Mouse (Mus musculus) liver, postnatal 0 days (tissue): Measurements from ENCODE around the gene BC055324. TPM values are rescaled to one million over a fixed set of nuclear protein-coding genes. Genes with fewer than 3 reads are reported as not detected.

ENCODE experiments used
- ATAC-seq: fragments of 200-750 bp; cut with Nextera tagmentation; 2 replicates; pipeline ENCODE4 v1.8.0; 2017; ENCODE audit warnings: mild to moderate bottlenecking, moderate library complexity
- DNase-seq: peaks from one replicate; pipeline ENCODE4 v3.0.0-alpha.2; 2016
- H3K27ac ChIP-seq: fragments of 300-500 bp; sonication (generic); 2 replicates; pipeline ENCODE4 v1.5.1; 2014; ENCODE audit warnings: antibody characterized with exemption, moderate library complexity, mild to moderate bottlenecking, low read depth
- H3K27me3 ChIP-seq: fragments of 300-500 bp; sonication (generic); 2 replicates; pipeline ENCODE4 v1.6.1; 2014; ENCODE audit warnings: low read length, control low read depth, mixed read lengths; ENCODE audit not compliant: insufficient read depth
- H3K36me3 ChIP-seq: fragments of 300-500 bp; sonication (generic); replicated peaks from 2 replicates; pipeline ENCODE4 v1.6.1; 2014; ENCODE audit warnings: mild to moderate bottlenecking, control low read depth, low read length, moderate library complexity, mixed read lengths; ENCODE audit not compliant: insufficient read depth
- H3K4me1 ChIP-seq: fragments of 300-500 bp; sonication (generic); 2 replicates; pipeline ENCODE4 v1.6.1; 2014; ENCODE audit warnings: antibody characterized with exemption, mild to moderate bottlenecking, control low read depth; ENCODE audit not compliant: insufficient read depth
- H3K4me2 ChIP-seq: fragments of 300-500 bp; sonication (generic); 2 replicates; pipeline ENCODE4 v1.6.1; 2014; ENCODE audit warnings: low read depth, mild to moderate bottlenecking, low read length, moderate library complexity, mixed read lengths
- H3K4me3 ChIP-seq: fragments of 300-500 bp; sonication (generic); 2 replicates; pipeline ENCODE4 v1.5.1; 2014; ENCODE audit warnings: low read depth, low read length
- H3K9ac ChIP-seq: fragments of 300-500 bp; sonication (generic); replicated peaks from 2 replicates; pipeline ENCODE4 v1.6.1; 2014; ENCODE audit warnings: mild to moderate bottlenecking, moderate library complexity
- H3K9me3 ChIP-seq: fragments of 300-500 bp; sonication (generic); 2 replicates; pipeline ENCODE4 v1.6.1; 2016; ENCODE audit warnings: mild to moderate bottlenecking, control low read depth, low read length, mixed read lengths
- CTCF ChIP-seq: sonication (generic); IDR thresholded peaks from 2 replicates; pipeline ENCODE4 v1.5.1; 2016; ENCODE audit warnings: antibody characterized with exemption, low read depth
- EP300 ChIP-seq: IDR thresholded peaks from 2 replicates; pipeline ENCODE4 v1.6.1; 2016; ENCODE audit warnings: antibody characterized with exemption, low read depth, mild to moderate bottlenecking
- WGBS: fragments of 180-500 bp; shearing (Covaris S2); extraction: QIAGEN DNeasy Blood & Tissue Kit; methylation state at CpG from one replicate; pipeline ENCODE4 v1.1.7; 2014; ENCODE audit not compliant: insufficient replicate concordance; 5-methylcytosine and 5-hydroxymethylcytosine counted together
- polyA plus RNA-seq: library from polyadenylated mRNA; unstranded; fragments of >200 nt; fragmentation: Nextera tagmentation; extraction: Ambion mirVana; gene quantifications from 2 replicates; pipeline ENCODE4 v1.2.1, GENCODE M21; 2015

The BC055324 gene
- polyA plus RNA-seq, 1 experiment from 2014 or later: 3.4 TPM

- TF ChIP-seq EP300: no peak
- no peak for TF ChIP-seq CTCF
- DNase-seq (no peak), ATAC-seq (no peak)
- no peaks in the 10 kb centered on the region for H3K36me3 ChIP-seq
- 74% methylated on average over 5 of the region's 5 CpGs for WGBS
- H3K4me2 ChIP-seq: no peak overlapping the region
- H3K27ac ChIP-seq: no peak overlapping the region
- H3K4me1 ChIP-seq: no peaks in the 10 kb centered on the region
- H3K9me3 ChIP-seq: no peaks in the 10 kb centered on the region
- no peak overlapping the region for H3K9ac ChIP-seq
- no peaks in the 10 kb centered on the region for H3K27me3 ChIP-seq
- H3K4me3 ChIP-seq: no peak overlapping the region
Observed at GRCm38 (mm10) chr1:163898291-163898764, 96.3 kb downstream of the BC055324 start.

Other genes with a start within 250 kb of the BC055324 start
- 1.8 and 2.1 TPM in 2 replicates for gene Kifap3, start 215.2 kb downstream of the BC055324 start, polyA plus RNA-seq
- 9.6 and 10.0 TPM in 2 replicates for gene Scyl3, start 65.7 kb downstream of the BC055324 start, polyA plus RNA-seq
- 4.0 and 4.1 TPM in 2 replicates for gene Mettl18, start 93 bp upstream of the BC055324 start, polyA plus RNA-seq
- gene Sele, start 53.4 kb upstream of the BC055324 start, polyA plus RNA-seq: 0.06 and 0.11 TPM in 2 replicates
- gene Sell, start 67.2 kb upstream of the BC055324 start, polyA plus RNA-seq: 10.2 and 10.8 TPM in 2 replicates
- 1.7 and 2.1 TPM in 2 replicates for gene Selp, start 120.5 kb upstream of the BC055324 start, polyA plus RNA-seq
- 24.5 and 28.2 TPM in 2 replicates for gene F5, start 157.0 kb upstream of the BC055324 start, polyA plus RNA-seq